Mouse (Mus musculus) ES-E14 (cell line): ENCODE data around the gene Kdm4a.

ENCODE experiments used
- CHD2 ChIP-seq: IDR thresholded peaks from 2 replicates; pipeline ENCODE4 v1.6.1; 2014; ENCODE audit warnings: mild to moderate bottlenecking, low read depth, low read length, inconsistent platforms
- HCFC1 ChIP-seq: IDR thresholded peaks from 2 replicates; pipeline ENCODE4 v1.6.1; 2012; ENCODE audit warnings: low read length, inconsistent platforms, borderline replicate concordance; ENCODE audit not compliant: insufficient read depth
- MAFK ChIP-seq: IDR thresholded peaks from 2 replicates; pipeline ENCODE4 v1.6.1; 2014; ENCODE audit warnings: mild to moderate bottlenecking, low read depth, low read length, inconsistent platforms; ENCODE audit not compliant: insufficient read depth
- ZC3H11A ChIP-seq: IDR thresholded peaks from 2 replicates; pipeline ENCODE4 v1.6.1; 2012; ENCODE audit warnings: low read depth, mild to moderate bottlenecking, inconsistent platforms, low read length, borderline replicate concordance
- ZNF384 ChIP-seq: IDR thresholded peaks from 2 replicates; pipeline ENCODE4 v1.6.1; 2012; ENCODE audit warnings: low read depth, low read length, inconsistent platforms

DNA sequence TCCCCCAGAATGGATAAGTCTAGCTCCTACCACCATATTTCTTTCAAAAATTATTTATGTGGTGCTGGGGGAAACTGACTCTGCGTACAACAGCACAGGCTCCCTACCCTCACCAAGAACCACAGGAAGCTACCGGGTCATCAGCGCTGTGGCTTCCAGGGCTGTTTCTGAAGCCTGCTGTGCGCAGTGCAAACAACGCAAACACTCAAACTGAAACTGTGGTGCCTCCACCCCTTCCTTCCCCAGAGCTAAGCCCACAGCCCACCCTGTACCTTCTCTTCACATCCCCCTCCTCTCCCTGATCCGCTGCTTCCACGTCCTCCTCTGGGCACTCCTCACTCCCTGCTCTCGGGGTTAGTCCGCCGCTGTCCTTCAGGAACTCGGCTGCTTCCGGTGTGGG lies 17.7 kb downstream of the Kdm4a start:
- TF ChIP-seq MAFK (no peak), ZC3H11A (no peak), CHD2 (no peak), HCFC1 (no peak), ZNF384 (no peak)
